Mouse (Mus musculus) myocyte (in vitro differentiated cells): ENCODE measurements around the gene Serpine1. TPM values are rescaled to one million over a fixed set of nuclear protein-coding genes. Genes with fewer than 3 reads are reported as not detected.

Experiments
- H3K27me3 ChIP-seq: one replicate; pipeline ENCODE4 v1.6.1; 2011; ENCODE audit not compliant: control insufficient read depth, insufficient read depth, insufficient read length
- H3K36me3 ChIP-seq: one replicate; pipeline ENCODE4 v1.6.1; 2011; ENCODE audit not compliant: control insufficient read depth, insufficient read depth
- H3K4me2 ChIP-seq: one replicate; pipeline ENCODE4 v1.6.1; 2011; ENCODE audit warnings: low read depth, control low read depth
- H3K4me3 ChIP-seq: one replicate; pipeline ENCODE4 v1.5.1; 2011; ENCODE audit warnings: mild to moderate bottlenecking, control low read depth, moderate library complexity
- H3K79me2 ChIP-seq: one replicate; pipeline ENCODE4 v1.6.1; 2011; ENCODE audit not compliant: control insufficient read depth, insufficient read depth
- H3ac ChIP-seq: one replicate; pipeline ENCODE4 v1.6.1; 2011; ENCODE audit not compliant: control insufficient read depth, insufficient read length
- CEBPB ChIP-seq: IDR thresholded peaks from 2 replicates; pipeline ENCODE4 v1.6.1; 2011; ENCODE audit warnings: mild to moderate bottlenecking, moderate library complexity; ENCODE audit not compliant: poor library complexity, insufficient read depth, severe bottlenecking
- E2F4 ChIP-seq: IDR thresholded peaks from one replicate; pipeline ENCODE4 v1.6.1; 2011; ENCODE audit warnings: mild to moderate bottlenecking, control low read depth, moderate library complexity; ENCODE audit not compliant: insufficient read depth
- MAX ChIP-seq: IDR thresholded peaks from one replicate; pipeline ENCODE4 v1.6.1; 2011; ENCODE audit warnings: low read depth, mild to moderate bottlenecking, control low read depth
- MYOD1 ChIP-seq, 3 experiments: IDR thresholded peaks; one replicate each; pipeline ENCODE4 v1.6.1; 2011; ENCODE audit warnings: control low read depth in 2 of 3, low read depth in 2 of 3, mild to moderate bottlenecking in 2 of 3, moderate library complexity in 1 of 3; ENCODE audit not compliant: insufficient read length in 2 of 3, control insufficient read depth in 1 of 3
- MYOG ChIP-seq, 3 experiments: IDR thresholded peaks; one replicate each; pipeline ENCODE4 v1.6.1; 2011; ENCODE audit warnings: control low read depth in 2 of 3, low read depth in 2 of 3, mild to moderate bottlenecking in 2 of 3; ENCODE audit not compliant: insufficient read length in 2 of 3, control insufficient read depth in 1 of 3, insufficient read depth in 1 of 3
- POLR2A ChIP-seq: IDR thresholded peaks from one replicate; pipeline ENCODE4 v1.6.1; 2011; ENCODE audit warnings: low read depth, mild to moderate bottlenecking, control low read depth, moderate library complexity; ENCODE audit not compliant: insufficient read length
- POLR2AphosphoS2 ChIP-seq: IDR thresholded peaks from one replicate; pipeline ENCODE4 v1.6.1; 2011; ENCODE audit warnings: low read depth, control low read depth; ENCODE audit not compliant: insufficient read length
- REST ChIP-seq: IDR thresholded peaks from one replicate; pipeline ENCODE4 v1.6.1; 2011; ENCODE audit warnings: mild to moderate bottlenecking, control low read depth, moderate library complexity; ENCODE audit not compliant: insufficient read depth, insufficient read length
- SRF ChIP-seq: IDR thresholded peaks from one replicate; pipeline ENCODE4 v1.6.1; 2011; ENCODE audit warnings: low read depth; ENCODE audit not compliant: control insufficient read depth, insufficient read length
- TCF12 ChIP-seq: IDR thresholded peaks from one replicate; pipeline ENCODE4 v1.6.1; 2011; ENCODE audit warnings: mild to moderate bottlenecking, control low read depth; ENCODE audit not compliant: poor library complexity, insufficient read depth, severe bottlenecking
- TCF3 ChIP-seq: IDR thresholded peaks from one replicate; pipeline ENCODE4 v1.6.1; 2011; ENCODE audit warnings: low read depth, control low read depth; ENCODE audit not compliant: insufficient read length
- USF1 ChIP-seq: IDR thresholded peaks from one replicate; pipeline ENCODE4 v1.6.1; 2011; ENCODE audit warnings: low read depth, mild to moderate bottlenecking, control low read depth, moderate library complexity
- polyA plus RNA-seq: library from polyadenylated mRNA; unstranded; fragments of >200 nt; fragmentation: generic; extraction: Trizol; gene quantifications from one replicate; pipeline ENCODE4 v1.2.1, GENCODE M21; 2012; ENCODE audit warnings: missing spikeins

Serpine1 gene
- polyA plus RNA-seq, 1 experiment: 17.6 TPM

DNA sequence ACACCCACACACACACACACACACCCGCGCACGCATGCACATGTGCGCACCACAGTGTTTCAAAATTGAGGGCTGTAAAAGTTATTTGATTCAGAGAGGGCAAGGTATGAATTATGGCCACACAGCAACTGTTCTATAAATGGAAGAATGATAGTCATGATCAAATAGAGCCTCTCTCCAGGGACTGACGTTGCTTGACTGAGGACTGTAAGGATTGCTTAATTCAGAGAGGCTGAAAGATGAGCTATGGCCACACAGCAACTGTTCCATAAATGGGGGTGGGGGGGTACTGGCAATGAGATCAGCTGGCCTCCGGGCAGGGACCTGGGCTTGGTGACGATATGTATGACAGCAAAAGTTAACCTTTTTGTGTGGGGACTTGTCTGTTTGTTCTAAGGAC lies 5.1 kb upstream of the Serpine1 start:
- H3K79me2 ChIP-seq: no peaks in the 10 kb centered on the region
- H3K4me2 ChIP-seq: peak overlapping the region; percentile 73
- TF ChIP-seq TCF12: no peak
- TF ChIP-seq CEBPB: peak; percentile 74
- TF ChIP-seq MYOD1 (IDR thresholded peaks at IDR 0.05; ENCODE audit: control insufficient read depth in 1 of 3, insufficient read length in 2 of 3, low read depth in 2 of 3): no peak
- no peaks in the 10 kb centered on the region for H3K27me3 ChIP-seq
- no peak overlapping the region for H3ac ChIP-seq
- no peak overlapping the region for H3K4me3 ChIP-seq
- no peaks in the 10 kb centered on the region for H3K36me3 ChIP-seq

DNA sequence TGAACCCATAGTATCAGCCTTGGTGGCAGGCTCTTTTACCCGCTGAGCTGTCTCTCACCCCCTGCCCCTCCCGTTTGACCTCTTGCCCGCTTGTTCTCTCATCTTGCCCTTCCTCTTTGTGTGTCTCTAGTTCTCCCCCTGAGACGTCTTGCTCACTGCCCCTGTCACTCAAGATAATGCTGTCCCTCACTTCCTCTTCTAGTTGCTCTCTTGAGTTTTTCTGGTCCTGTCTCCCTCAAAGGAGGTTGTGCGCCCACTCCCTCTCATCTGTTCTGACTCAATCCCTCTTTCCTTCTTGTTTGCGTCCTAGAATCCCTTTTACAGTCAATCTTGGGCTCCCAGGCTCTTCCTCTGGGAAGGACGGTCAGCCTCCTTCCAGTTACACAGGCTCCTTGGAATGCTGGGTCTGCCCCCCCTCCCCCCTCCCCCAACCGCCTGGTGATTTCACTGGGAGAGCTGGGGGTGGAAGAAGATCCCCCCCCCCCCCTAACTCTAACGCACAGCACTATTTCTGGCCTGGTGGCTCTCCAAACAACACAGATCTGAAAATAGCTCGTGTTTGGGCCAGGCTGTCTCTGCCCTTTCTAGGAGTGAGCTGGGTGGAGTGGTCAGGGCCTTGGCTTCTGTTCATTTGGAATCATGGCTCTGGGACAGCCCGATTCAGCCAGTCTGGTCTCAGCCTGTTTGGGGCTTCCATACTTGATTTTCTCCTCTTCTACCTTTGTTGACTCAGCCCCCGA lies 4.3 kb upstream of the Serpine1 start:
- H3K36me3 ChIP-seq: no peaks in the 10 kb centered on the region
- H3K27me3 ChIP-seq: no peaks in the 10 kb centered on the region
- peak overlapping the region; percentile 73 for H3K4me2 ChIP-seq
- H3ac ChIP-seq: no peak overlapping the region
- no peak for TF ChIP-seq TCF12
- no peak for TF ChIP-seq MAX
- no peak for TF ChIP-seq MYOG (IDR thresholded peaks at IDR 0.05; ENCODE audit: control insufficient read depth in 1 of 3, insufficient read depth in 1 of 3, insufficient read length in 2 of 3, low read depth in 2 of 3)
- no peak for TF ChIP-seq POLR2AphosphoS2
- no peak for TF ChIP-seq E2F4
- TF ChIP-seq REST: no peak
- no peak for TF ChIP-seq TCF3
- TF ChIP-seq USF1: no peak
- no peak for TF ChIP-seq MYOD1 (IDR thresholded peaks at IDR 0.05; ENCODE audit: control insufficient read depth in 1 of 3, insufficient read length in 2 of 3, low read depth in 2 of 3)
- TF ChIP-seq SRF: no peak
- no peak for TF ChIP-seq POLR2A
- peaks cover 6% of the 10 kb centered on the region for H3K79me2 ChIP-seq
- no peak overlapping the region for H3K4me3 ChIP-seq

GRCm38 (mm10) chr5:137075726-137076125 lies 3.7 kb upstream of the Serpine1 start:
- H3K79me2 ChIP-seq: peaks cover 12% of the 10 kb centered on the region
- no peak overlapping the region for H3K4me3 ChIP-seq
- H3ac ChIP-seq: no peak overlapping the region
- no peaks in the 10 kb centered on the region for H3K36me3 ChIP-seq
- TF ChIP-seq POLR2AphosphoS2 (no peak), REST (no peak), MYOD1 (IDR thresholded peaks at IDR 0.05; ENCODE audit: control insufficient read depth in 1 of 3, insufficient read length in 2 of 3, low read depth in 2 of 3) (no peak), USF1 (no peak), MAX (no peak), SRF (no peak), CEBPB (no peak), POLR2A (no peak), MYOG (IDR thresholded peaks at IDR 0.05; ENCODE audit: control insufficient read depth in 1 of 3, insufficient read depth in 1 of 3, insufficient read length in 2 of 3, low read depth in 2 of 3) (no peak), TCF3 (no peak), TCF12 (no peak), E2F4 (no peak)
- peak overlapping the region; percentile 54 for H3K4me2 ChIP-seq
- H3K27me3 ChIP-seq: no peaks in the 10 kb centered on the region

DNA sequence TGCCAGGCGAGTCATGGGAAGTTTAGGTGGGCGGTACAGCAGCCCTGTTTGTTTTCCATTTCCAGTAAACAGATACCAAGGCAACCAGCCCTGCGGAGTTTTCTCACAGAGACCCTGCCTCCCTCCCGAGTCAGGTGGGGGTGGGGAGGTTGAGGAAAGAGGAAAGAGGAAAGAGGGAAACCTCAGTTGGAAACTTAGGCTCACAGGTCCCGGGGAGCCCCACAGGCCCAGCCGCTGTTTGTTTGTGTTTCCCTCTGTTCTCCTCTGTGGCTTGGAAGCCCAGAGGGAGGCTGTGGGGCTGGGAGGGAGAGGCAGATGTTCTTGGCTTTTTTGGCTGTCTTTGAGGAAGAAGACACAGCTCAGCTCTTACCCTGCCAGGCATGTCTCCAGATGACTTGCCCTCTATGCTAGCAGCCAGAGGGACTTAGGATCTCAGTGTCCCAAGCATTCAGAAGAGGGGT lies 2.2 kb upstream of the Serpine1 start:
- no peak overlapping the region for H3ac ChIP-seq
- H3K27me3 ChIP-seq: no peaks in the 10 kb centered on the region
- no peak for TF ChIP-seq POLR2AphosphoS2
- TF ChIP-seq TCF3: no peak
- no peak for TF ChIP-seq REST
- TF ChIP-seq TCF12: no peak
- TF ChIP-seq MAX: no peak
- no peak for TF ChIP-seq E2F4
- no peak for TF ChIP-seq POLR2A
- no peak for TF ChIP-seq SRF
- TF ChIP-seq MYOG (IDR thresholded peaks at IDR 0.05; ENCODE audit: control insufficient read depth in 1 of 3, insufficient read depth in 1 of 3, insufficient read length in 2 of 3, low read depth in 2 of 3): no peak
- TF ChIP-seq CEBPB: no peak
- no peak for TF ChIP-seq MYOD1 (IDR thresholded peaks at IDR 0.05; ENCODE audit: control insufficient read depth in 1 of 3, insufficient read length in 2 of 3, low read depth in 2 of 3)
- no peak for TF ChIP-seq USF1
- H3K4me2 ChIP-seq: peak overlapping the region; percentile 41
- no peak overlapping the region for H3K4me3 ChIP-seq
- no peaks in the 10 kb centered on the region for H3K36me3 ChIP-seq
- peaks cover 24% of the 10 kb centered on the region for H3K79me2 ChIP-seq

GRCm38 (mm10) chr5:137073141-137073540 lies 1.1 kb upstream of the Serpine1 start:
- Histone ChIP-seq H3K79me2 (peaks cover 31% of the 10 kb centered on the region), H3ac (no peak overlapping the region), H3K27me3 (no peaks in the 10 kb centered on the region), H3K4me2 (peak overlapping the region; percentile 87), H3K4me3 (no peak overlapping the region), H3K36me3 (no peaks in the 10 kb centered on the region)
- TF ChIP-seq MYOD1 (IDR thresholded peaks at IDR 0.05; ENCODE audit: control insufficient read depth in 1 of 3, insufficient read length in 2 of 3, low read depth in 2 of 3) (no peak), MYOG (IDR thresholded peaks at IDR 0.05; ENCODE audit: control insufficient read depth in 1 of 3, insufficient read depth in 1 of 3, insufficient read length in 2 of 3, low read depth in 2 of 3) (no peak), MAX (no peak), USF1 (no peak), REST (no peak), SRF (no peak), CEBPB (no peak), POLR2AphosphoS2 (no peak)
